Mouse (Mus musculus) stomach, embryonic 16.5 days (tissue): ENCODE results near the gene Fbxl8. TPM values are rescaled to one million over a fixed set of nuclear protein-coding genes. Genes with fewer than 3 reads are reported as not detected.
"Not testable (repeated sequence)": the region's sequence is repeated elsewhere in the genome, so short reads cannot be mapped to it uniquely, and the experiment has no call there.

Experiments
- ATAC-seq: fragments of 200-750 bp; cut with Nextera tagmentation; 2 replicates; pipeline ENCODE4 v1.8.0; 2017; ENCODE audit warnings: moderate number of reproducible peaks, moderate TSS enrichment; ENCODE audit not compliant: insufficient read depth, low FRiP score
- H3K27ac ChIP-seq: fragments of 300-500 bp; sonication (generic); 2 replicates; pipeline ENCODE4 v1.5.1; 2014; ENCODE audit warnings: low read length
- H3K27me3 ChIP-seq: fragments of 300-500 bp; sonication (generic); 2 replicates; pipeline ENCODE4 v1.6.1; 2014; ENCODE audit warnings: low read length, control low read depth, mixed read lengths; ENCODE audit not compliant: control insufficient read depth, insufficient read depth
- H3K36me3 ChIP-seq: fragments of 300-500 bp; sonication (generic); 2 replicates; pipeline ENCODE4 v1.6.1; 2014; ENCODE audit warnings: low read length; ENCODE audit not compliant: control insufficient read depth, insufficient read depth
- H3K4me1 ChIP-seq: fragments of 300-500 bp; sonication (generic); 2 replicates; pipeline ENCODE4 v1.6.1; 2014; ENCODE audit warnings: low read length, control low read depth, mixed read lengths; ENCODE audit not compliant: control insufficient read depth, insufficient read depth
- H3K4me2 ChIP-seq: fragments of 300-500 bp; sonication (generic); 2 replicates; pipeline ENCODE4 v1.6.1; 2014; ENCODE audit warnings: low read depth, low read length, mixed read lengths
- H3K4me3 ChIP-seq: fragments of 300-500 bp; sonication (generic); replicated peaks from 2 replicates; pipeline ENCODE4 v1.5.1; 2014; ENCODE audit warnings: mild to moderate bottlenecking, low read length
- H3K9ac ChIP-seq: fragments of 300-500 bp; sonication (generic); 2 replicates; pipeline ENCODE4 v1.6.1; 2014; ENCODE audit warnings: low read length
- H3K9me3 ChIP-seq: fragments of 300-500 bp; sonication (generic); replicated peaks from 2 replicates; pipeline ENCODE4 v1.6.1; 2016; ENCODE audit warnings: low read length, control low read depth; ENCODE audit not compliant: control insufficient read depth
- WGBS: fragments of 180-500 bp; shearing (Covaris S2); extraction: QIAGEN DNeasy Blood & Tissue Kit; methylation state at CpG from one replicate; pipeline ENCODE4 v1.1.7; 2014; 5-methylcytosine and 5-hydroxymethylcytosine counted together
- polyA plus RNA-seq: library from polyadenylated mRNA; unstranded; fragments of >200 nt; fragmentation: Nextera tagmentation; extraction: Ambion mirVana; gene quantifications from 2 replicates; pipeline ENCODE4 v1.2.1, GENCODE M21; 2015

Gene Fbxl8
- polyA plus RNA-seq, 1 experiment from 2014 or later = 3.4 TPM

GRCm38 (mm10) chr8:105288958-105289732 is 24.7 kb downstream of the Fbxl8 start:
- WGBS = under 1% methylated on average over 53 of the region's 53 CpGs
- Histone ChIP-seq H3K36me3 (no peaks in the 10 kb centered on the region), H3K27ac (peak overlapping the region; percentile 87), H3K4me3 (peak overlapping the region; percentile 64), H3K4me2 (peak overlapping the region; percentile 93), H3K9ac (peak overlapping the region; percentile 71), H3K27me3 (peaks cover 6% of the 10 kb centered on the region; the same call in 1 of the 2 replicates), H3K4me1 (peaks cover 21% of the 10 kb centered on the region), H3K9me3 (no peaks in the 10 kb centered on the region)
- ATAC-seq = peak; percentile 93

- Histone ChIP-seq H3K4me2 (peak within 1 kb of the TSS; percentile 93), H3K27me3 (peaks cover 6% of the 10 kb centered on the region; the same call in 1 of the 2 replicates), H3K27ac (peak within 1 kb of the TSS; percentile 87), H3K4me3 (peak within 1 kb of the TSS; percentile 64), H3K36me3 (no peaks in the 10 kb centered on the region), H3K4me1 (peaks cover 21% of the 10 kb centered on the region), H3K9ac (peak within 1 kb of the TSS; percentile 71), H3K9me3 (no peaks in the 10 kb centered on the region)
- under 1% methylated on average over 43 of the region's 43 CpGs for WGBS
- ATAC-seq = peak; percentile 5; the same call in 1 of the 2 replicates
Observed at GRCm38 (mm10) chr8:105289805-105290460, 25.5 kb downstream of the Fbxl8 start, which contains the start of gene 4931428F04Rik. Gene 4931428F04Rik, minus strand, starts transcription at chr8:105289864.

- Histone ChIP-seq H3K9me3 (no peaks in the 10 kb centered on the region), H3K4me1 (peaks cover 21% of the 10 kb centered on the region), H3K27ac (no peak overlapping the region), H3K4me2 (peak overlapping the region; percentile 93), H3K36me3 (no peaks in the 10 kb centered on the region), H3K4me3 (peak overlapping the region; percentile 64; the same call in 1 of the 2 replicates), H3K9ac (no peak overlapping the region), H3K27me3 (peaks cover 6% of the 10 kb centered on the region; the same call in 1 of the 2 replicates)
- 6% methylated on average over 31 of the region's 31 CpGs for WGBS
- no peak for ATAC-seq
Observed at GRCm38 (mm10) chr8:105290554-105291314, 26.3 kb downstream of the Fbxl8 start.

- H3K27ac ChIP-seq, H3K27me3 ChIP-seq, H3K9me3 ChIP-seq, H3K4me2 ChIP-seq, ATAC-seq, H3K4me3 ChIP-seq, H3K9ac ChIP-seq, H3K36me3 ChIP-seq: not testable (repeated sequence)
- 81% methylated on average over 8 of the region's 8 CpGs for WGBS
- H3K4me1 ChIP-seq = peaks cover 21% of the 10 kb centered on the region
Observed at GRCm38 (mm10) chr8:105291364-105291763, 26.9 kb downstream of the Fbxl8 start.

- peaks cover 23% of the 10 kb centered on the region for H3K4me1 ChIP-seq
- not testable (repeated sequence) for H3K27ac ChIP-seq, H3K4me2 ChIP-seq, ATAC-seq, H3K9me3 ChIP-seq, H3K4me3 ChIP-seq, H3K36me3 ChIP-seq, H3K27me3 ChIP-seq, H3K9ac ChIP-seq
- 63% methylated on average over 3 of the region's 3 CpGs for WGBS
Observed at GRCm38 (mm10) chr8:105291802-105292201, 27.4 kb downstream of the Fbxl8 start.

GRCm38 (mm10) chr8:105292471-105292870 is 28.0 kb downstream of the Fbxl8 start:
- no peak for ATAC-seq

GRCm38 (mm10) chr8:105293405-105293804 is 29.0 kb downstream of the Fbxl8 start:
- Histone ChIP-seq H3K4me2 (no peak overlapping the region), H3K4me3 (no peak overlapping the region), H3K27me3 (peaks cover 6% of the 10 kb centered on the region; the same call in 1 of the 2 replicates), H3K36me3 (no peaks in the 10 kb centered on the region), H3K27ac (no peak overlapping the region), H3K9me3 (no peaks in the 10 kb centered on the region), H3K4me1 (peaks cover 27% of the 10 kb centered on the region), H3K9ac (no peak overlapping the region)
- no peak for ATAC-seq
- 65% methylated on average over 19 of the region's 19 CpGs for WGBS

More at GRCm38 (mm10) chr8:105292471-105292870, 28.0 kb downstream of the Fbxl8 start:
- no peak overlapping the region for H3K9ac ChIP-seq
- no peak overlapping the region for H3K27ac ChIP-seq
- no peaks in the 10 kb centered on the region for H3K36me3 ChIP-seq
- no peak overlapping the region for H3K4me3 ChIP-seq
- peaks cover 6% of the 10 kb centered on the region; the same call in 1 of the 2 replicates for H3K27me3 ChIP-seq
- H3K4me1 ChIP-seq = peaks cover 27% of the 10 kb centered on the region
- WGBS = 82% methylated on average over 7 of the region's 7 CpGs
- H3K9me3 ChIP-seq = no peaks in the 10 kb centered on the region
- H3K4me2 ChIP-seq = no peak overlapping the region

GRCm38 (mm10) chr8:105294776-105295175 is 30.3 kb downstream of the Fbxl8 start:
- Histone ChIP-seq H3K9ac (no peak overlapping the region; the same call in 1 of the 2 replicates), H3K27ac (no peak overlapping the region), H3K4me2 (no peak overlapping the region), H3K36me3 (no peaks in the 10 kb centered on the region), H3K27me3 (peaks cover 6% of the 10 kb centered on the region; the same call in 1 of the 2 replicates), H3K4me3 (no peak overlapping the region), H3K4me1 (peaks cover 27% of the 10 kb centered on the region), H3K9me3 (no peaks in the 10 kb centered on the region)
- 60% methylated on average over 9 of the region's 9 CpGs for WGBS
- ATAC-seq = no peak
